Mouse (Mus musculus) heart, adult 2 months (tissue): ENCODE results near the gene Rasgef1b.

Source experiments
- CTCF ChIP-seq: fragments of 200-600 bp; IDR thresholded peaks from 2 replicates; pipeline ENCODE4 v1.8.1; 2022; ENCODE audit warnings: antibody characterized with exemption, mild to moderate bottlenecking, moderate library complexity
- EP300 ChIP-seq: fragments of 200-500 bp; IDR thresholded peaks from 2 replicates; pipeline ENCODE4 v1.6.1; 2011; ENCODE audit warnings: low read depth, low read length, control low read depth; ENCODE audit not compliant: insufficient read depth
- POLR2A ChIP-seq: fragments of 200-500 bp; IDR thresholded peaks from 2 replicates; pipeline ENCODE4 v1.6.1; 2011; ENCODE audit warnings: mild to moderate bottlenecking, low read depth, low read length, control low read depth; ENCODE audit not compliant: insufficient read depth

GRCm38 (mm10) chr5:99232410-99232809 lies 496.5 kb downstream of the Rasgef1b start:
- TF ChIP-seq CTCF = no peak
- TF ChIP-seq EP300 = no peak
- TF ChIP-seq POLR2A = no peak
